Mouse (Mus musculus) erythroblast, embryonic 14.5 days (primary cell): ENCODE data around the gene Nacc2. TPM values are rescaled to one million over a fixed set of nuclear protein-coding genes. Genes with fewer than 3 reads are reported as not detected.

Experiments
- H3K27me3 ChIP-seq: 2 replicates; pipeline ENCODE4 v1.6.1; 2012; ENCODE audit warnings: inconsistent platforms; ENCODE audit not compliant: control insufficient read depth
- H3K36me3 ChIP-seq: 2 replicates; pipeline ENCODE4 v1.6.1; 2012; ENCODE audit warnings: mild to moderate bottlenecking, inconsistent platforms; ENCODE audit not compliant: control insufficient read depth
- H3K4me1 ChIP-seq: 2 replicates; pipeline ENCODE4 v1.6.1; 2012; ENCODE audit warnings: inconsistent platforms; ENCODE audit not compliant: control insufficient read depth
- H3K4me3 ChIP-seq: replicated peaks from 2 replicates; pipeline ENCODE3; 2012; ENCODE audit warnings: moderate library complexity, mild to moderate bottlenecking, inconsistent platforms
- H3K9me3 ChIP-seq: 2 replicates; pipeline ENCODE4 v1.6.1; 2012; ENCODE audit warnings: low read length, inconsistent platforms, mixed read lengths; ENCODE audit not compliant: control insufficient read depth
- GATA1 ChIP-seq: IDR thresholded peaks from 2 replicates; pipeline ENCODE4 v1.6.1; 2012; ENCODE audit warnings: low read length, inconsistent platforms, mixed read lengths
- TAL1 ChIP-seq: IDR thresholded peaks from 3 replicates; pipeline ENCODE4 v1.6.1; 2012; ENCODE audit warnings: low read length, inconsistent platforms, mixed read lengths
- polyA plus RNA-seq: library from polyadenylated mRNA; stranded (reverse); fragments of >175 nt; gene quantifications from 2 replicates; pipeline ENCODE4 v1.2.3, GENCODE M21; 2012

Gene Nacc2
- polyA plus RNA-seq, 1 experiment = 0.17 TPM

DNA sequence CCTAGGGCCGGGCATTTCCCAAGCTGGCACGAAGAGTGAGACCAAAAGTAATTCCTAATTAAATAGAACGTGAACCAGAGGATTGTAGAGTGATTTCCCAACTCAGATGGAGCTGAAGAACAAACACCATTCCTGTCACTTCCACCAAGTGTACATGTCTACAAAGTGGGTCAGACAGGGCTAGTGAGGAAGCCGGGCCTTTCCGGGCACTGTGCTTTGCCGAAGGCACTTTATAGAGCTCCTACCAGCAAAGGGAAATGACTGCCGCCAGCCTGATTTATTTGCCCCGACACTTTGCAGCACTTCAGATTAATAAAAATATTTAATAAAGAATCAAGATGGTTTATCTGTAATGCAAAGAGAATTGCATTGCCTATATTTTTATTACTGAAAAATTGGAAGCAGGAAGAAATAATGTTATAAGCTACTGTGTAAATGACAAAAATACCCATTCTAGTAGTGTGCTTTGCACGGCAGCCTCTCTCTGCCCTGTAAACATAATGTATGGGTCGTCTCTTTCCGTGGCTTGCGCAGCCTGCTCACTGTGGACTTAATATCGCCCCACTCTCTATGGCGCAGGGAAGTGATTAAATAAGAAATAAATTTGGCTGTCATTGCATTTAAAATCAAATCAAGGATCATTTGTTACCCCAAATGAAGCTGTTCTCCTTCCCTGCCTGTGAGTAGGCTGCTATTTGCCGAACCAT, 88.5 kb downstream of the Nacc2 start:
- TF ChIP-seq GATA1 (no peak), TAL1 (no peak)
- Histone ChIP-seq H3K27me3 (no peaks in the 10 kb centered on the region; the same call in none of the 2 replicates), H3K9me3 (no peaks in the 10 kb centered on the region), H3K36me3 (no peaks in the 10 kb centered on the region), H3K4me3 (no peak overlapping the region), H3K4me1 (peaks cover 82% of the 10 kb centered on the region)

DNA sequence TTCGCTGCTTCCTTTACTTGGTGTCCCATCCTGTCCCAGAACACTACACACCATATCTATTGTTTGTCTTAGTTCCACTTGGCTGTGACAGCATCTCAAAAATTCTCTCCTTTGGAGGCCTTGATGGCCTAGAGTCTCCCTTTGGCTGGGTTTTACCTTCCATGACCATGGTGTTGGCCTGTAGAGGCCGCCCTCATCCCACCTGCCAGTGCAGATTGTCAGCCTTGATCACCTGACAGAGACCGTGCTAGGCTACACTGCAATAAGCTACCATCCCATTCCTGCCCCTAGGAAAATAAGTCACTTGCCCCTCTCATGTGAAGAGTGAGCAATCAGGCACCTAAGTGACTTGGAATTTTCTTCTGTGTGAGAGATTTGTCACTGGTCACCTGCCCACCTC, 92.7 kb downstream of the Nacc2 start:
- Histone ChIP-seq H3K4me3 (no peak overlapping the region), H3K27me3 (peaks cover 15% of the 10 kb centered on the region), H3K36me3 (no peaks in the 10 kb centered on the region), H3K9me3 (no peaks in the 10 kb centered on the region), H3K4me1 (peaks cover 40% of the 10 kb centered on the region)
- no peak for TF ChIP-seq TAL1
- TF ChIP-seq GATA1 = no peak

DNA sequence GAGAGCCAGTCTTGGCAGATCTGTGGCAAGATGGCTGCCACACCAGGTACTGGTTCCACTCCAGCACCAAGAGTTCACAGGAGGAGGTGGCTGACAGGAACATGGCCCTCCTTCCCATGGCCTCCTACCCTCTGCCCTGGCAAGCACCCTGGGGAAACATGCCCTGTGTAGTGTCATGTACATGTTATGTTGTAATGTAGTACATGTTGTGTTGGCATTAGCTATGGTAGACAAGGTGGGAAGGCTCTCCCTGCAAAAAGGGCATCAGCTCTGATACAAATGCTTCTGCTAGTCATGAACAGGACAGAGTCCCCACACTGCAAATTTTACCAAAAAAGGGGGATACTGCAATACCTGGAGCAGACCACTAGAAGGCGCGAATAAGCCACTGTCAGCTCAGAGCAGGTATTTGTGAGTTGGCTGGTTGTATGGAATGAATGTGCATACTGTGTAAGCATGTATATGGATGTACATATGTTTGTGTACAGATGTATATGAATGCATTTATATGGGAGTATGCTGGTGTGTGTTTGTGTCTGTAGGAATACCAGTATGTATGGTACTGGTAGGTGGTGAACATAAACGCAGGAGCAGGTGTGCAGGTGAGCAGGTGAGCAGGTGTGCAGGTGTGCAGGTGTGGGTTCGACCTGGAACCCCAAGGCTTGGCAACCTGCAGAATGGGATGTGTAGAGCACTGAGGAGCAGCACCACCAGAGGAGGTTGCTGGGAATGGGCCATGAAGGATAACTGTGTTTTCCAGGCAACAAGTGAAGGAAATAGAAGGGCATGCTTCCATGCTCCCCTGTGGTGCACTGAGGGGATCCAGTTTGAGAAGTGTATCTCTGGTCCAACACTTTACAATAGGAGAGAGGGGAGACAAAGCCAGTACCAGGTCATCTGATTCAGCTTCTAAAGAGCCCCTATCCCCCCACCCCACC, 98.6 kb downstream of the Nacc2 start:
- H3K9me3 ChIP-seq = no peaks in the 10 kb centered on the region
- no peak overlapping the region for H3K4me3 ChIP-seq
- peaks cover 15% of the 10 kb centered on the region for H3K27me3 ChIP-seq
- peaks cover 39% of the 10 kb centered on the region for H3K4me1 ChIP-seq
- TF ChIP-seq GATA1 (no peak), TAL1 (no peak)
- H3K36me3 ChIP-seq = peaks cover 24% of the 10 kb centered on the region

DNA sequence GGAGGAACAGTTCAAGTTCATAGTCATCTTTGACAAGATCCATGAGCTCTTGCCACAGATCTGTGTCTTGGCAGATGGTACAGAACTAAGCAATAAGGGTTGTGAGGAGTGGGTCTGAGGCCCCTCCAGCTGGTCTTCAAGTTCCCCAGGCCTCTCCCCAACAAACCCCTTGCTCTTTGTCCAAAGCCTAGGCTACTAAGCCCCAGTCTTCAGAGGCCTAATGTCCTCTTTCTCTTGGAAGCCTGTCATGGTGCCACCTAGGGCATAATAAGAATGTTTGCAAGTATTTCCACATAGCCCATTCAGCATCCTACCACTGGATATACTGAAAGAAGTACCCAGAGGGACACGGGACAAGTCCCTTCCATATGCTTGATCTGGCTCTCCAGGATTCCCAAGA, 100.4 kb downstream of the Nacc2 start:
- H3K4me1 ChIP-seq = peaks cover 55% of the 10 kb centered on the region

DNA sequence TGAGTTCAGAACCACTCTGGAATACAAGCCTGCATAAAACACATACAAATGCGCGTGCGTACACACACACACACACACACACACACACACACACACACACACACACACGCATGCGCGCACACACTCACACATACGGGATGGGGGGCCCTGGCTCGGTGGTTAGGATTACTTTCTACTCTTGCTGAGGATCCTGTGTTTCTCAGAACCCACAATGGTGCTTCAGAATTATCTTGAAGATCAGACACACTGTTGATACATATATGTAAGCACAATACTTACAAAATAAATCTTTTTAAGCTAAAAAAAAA, 100.8 kb downstream of the Nacc2 start:
- H3K36me3 ChIP-seq = peaks cover 46% of the 10 kb centered on the region
- H3K4me1 ChIP-seq = peaks cover 59% of the 10 kb centered on the region
- peak overlapping the region; percentile 83 for H3K4me3 ChIP-seq
- TF ChIP-seq GATA1 = no peak
- no peak for TF ChIP-seq TAL1
- no peaks in the 10 kb centered on the region for H3K9me3 ChIP-seq
- H3K27me3 ChIP-seq = peaks cover 4% of the 10 kb centered on the region; the same call in 1 of the 2 replicates

More for the DNA sequence above, 100.4 kb downstream of the Nacc2 start:
- H3K4me3 ChIP-seq = peak overlapping the region; percentile 9
- no peaks in the 10 kb centered on the region for H3K9me3 ChIP-seq
- peaks cover 6% of the 10 kb centered on the region for H3K27me3 ChIP-seq
- peaks cover 42% of the 10 kb centered on the region for H3K36me3 ChIP-seq
- TF ChIP-seq GATA1 (no peak), TAL1 (no peak)

DNA sequence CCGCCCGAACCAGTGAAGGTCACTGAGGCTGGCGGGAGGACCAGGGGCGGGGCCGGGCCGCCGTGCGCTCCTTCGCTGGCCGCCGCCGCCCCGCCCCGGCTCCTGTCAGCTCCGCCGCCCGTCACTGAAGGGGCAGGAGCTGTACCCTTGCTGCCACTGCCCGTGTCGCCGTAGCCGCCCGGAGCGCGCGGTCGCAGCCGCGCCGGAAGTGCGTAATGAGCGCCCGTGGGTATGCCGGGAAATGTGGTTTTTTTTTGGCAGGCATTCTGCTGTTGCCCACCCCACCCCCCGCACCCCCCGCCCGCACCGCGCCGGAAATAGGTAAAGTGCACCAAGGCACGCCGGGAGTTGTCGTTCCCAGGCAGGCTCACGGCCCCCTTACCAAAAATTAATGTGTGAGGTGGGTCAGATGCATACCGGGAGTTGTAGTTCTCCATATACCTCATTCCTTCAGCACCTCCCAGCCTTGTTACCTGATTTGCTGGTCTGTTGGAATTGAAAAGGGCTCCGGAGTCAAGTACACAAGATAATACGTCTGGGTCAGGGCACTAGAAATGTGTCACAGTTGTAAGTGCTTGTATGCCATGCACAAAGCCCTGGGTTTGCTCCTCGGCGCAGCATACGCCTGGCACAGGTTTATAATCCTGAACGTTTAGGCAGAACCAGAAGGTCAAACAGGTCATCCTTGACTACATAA, 101.3 kb downstream of the Nacc2 start, which contains the start of gene Ubac1:
Gene Ubac1 (minus strand): TSS at position 187 of the 697 bp plus-strand sequence.
- Histone ChIP-seq H3K36me3 (peaks cover 51% of the 10 kb centered on the region), H3K27me3 (peaks cover 2% of the 10 kb centered on the region; the same call in 1 of the 2 replicates), H3K4me1 (peaks cover 64% of the 10 kb centered on the region), H3K4me3 (peak within 1 kb of the TSS; percentile 83), H3K9me3 (no peaks in the 10 kb centered on the region)
- no peak for TF ChIP-seq GATA1
- no peak for TF ChIP-seq TAL1

DNA sequence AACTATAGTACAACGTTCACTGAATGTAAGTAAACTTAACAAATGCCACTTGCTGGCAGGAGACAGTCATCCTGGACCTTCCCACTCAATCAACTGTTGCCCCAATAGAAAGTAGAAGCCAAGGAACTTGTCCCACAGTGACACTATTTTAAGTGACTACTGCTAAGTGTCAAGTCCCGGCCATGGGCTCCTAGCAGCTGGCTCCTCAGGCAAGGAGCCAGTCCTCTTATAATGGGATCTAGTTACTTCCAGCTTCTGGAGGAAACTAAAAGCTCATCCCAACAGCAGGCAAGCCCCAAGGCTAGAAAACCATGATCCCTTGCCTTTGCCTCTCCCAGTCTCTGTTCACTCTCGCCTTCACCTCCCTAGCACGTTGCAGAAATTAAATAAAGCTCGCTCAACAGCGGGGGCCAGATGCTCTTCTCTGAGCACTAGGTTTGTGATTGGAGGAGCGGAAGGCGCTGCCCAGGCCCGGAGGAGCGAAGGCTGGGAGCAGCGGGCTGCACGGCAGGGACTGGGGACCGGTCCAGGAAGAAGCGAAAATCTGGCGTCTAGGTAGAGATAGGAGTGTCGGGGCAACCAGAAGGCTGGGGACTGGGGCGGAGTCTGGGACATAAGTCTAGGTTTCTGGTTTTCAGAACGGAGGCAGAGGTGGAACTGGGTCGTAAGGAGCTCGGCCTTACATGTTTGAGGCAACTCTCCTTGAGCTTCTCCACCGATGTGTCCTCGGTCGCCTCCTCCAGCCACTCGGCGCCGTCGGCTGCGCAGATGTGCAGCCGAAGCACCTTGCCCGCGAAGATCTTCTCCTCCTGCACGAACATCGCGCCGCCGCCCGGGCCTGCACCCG, 102.1 kb downstream of the Nacc2 start:
- H3K27me3 ChIP-seq = no peaks in the 10 kb centered on the region
- peak overlapping the region; percentile 83 for H3K4me3 ChIP-seq
- no peak for TF ChIP-seq TAL1
- no peak for TF ChIP-seq GATA1
- H3K36me3 ChIP-seq = peaks cover 59% of the 10 kb centered on the region
- no peaks in the 10 kb centered on the region for H3K9me3 ChIP-seq
- H3K4me1 ChIP-seq = peaks cover 71% of the 10 kb centered on the region

DNA sequence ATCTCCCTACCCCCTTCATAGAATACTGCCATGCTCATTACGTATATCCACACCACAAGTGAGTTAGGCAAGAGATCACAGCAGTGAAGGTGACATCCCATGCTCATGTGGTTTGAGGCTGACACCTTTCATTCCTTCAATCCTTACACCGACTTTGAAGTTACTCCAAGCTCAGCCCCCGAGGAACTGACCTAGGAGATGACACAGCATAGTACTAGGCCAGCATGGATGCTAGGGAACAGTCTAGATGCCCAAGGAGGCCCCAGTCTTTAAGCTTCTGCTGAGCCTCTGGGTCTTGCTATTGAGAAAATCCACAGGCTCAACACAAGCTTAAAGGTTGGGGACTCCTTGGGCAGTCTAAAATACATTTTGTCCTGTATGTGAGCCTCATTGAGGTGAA, 103.1 kb downstream of the Nacc2 start:
- H3K9me3 ChIP-seq = no peaks in the 10 kb centered on the region
- peaks cover 80% of the 10 kb centered on the region for H3K4me1 ChIP-seq
- peak overlapping the region; percentile 83 for H3K4me3 ChIP-seq
- no peak for TF ChIP-seq TAL1
- no peak for TF ChIP-seq GATA1
- H3K36me3 ChIP-seq = peaks cover 69% of the 10 kb centered on the region
- no peaks in the 10 kb centered on the region for H3K27me3 ChIP-seq
